Mouse (Mus musculus) heart, postnatal 25 days (tissue): Measurements from ENCODE around the gene Slc39a10. TPM values are rescaled to one million over a fixed set of nuclear protein-coding genes. Genes with fewer than 3 reads are reported as not detected.

Experiments used
- DNase-seq: peaks from one replicate; pipeline ENCODE4 v3.0.0; 2022; ENCODE audit warnings: low spot score
- intact Hi-C: fragments of 180-260 bp; cut with DNase I; formaldehyde crosslinking; loops from one replicate; pipeline ENCODE4 v1.15.1; 2025
- total RNA-seq, 2 experiments: library from RNA; stranded (reverse); gene quantifications; 2 replicates each; pipeline ENCODE4 v1.2.3; 2021

Gene Slc39a10
- 10 to 100 TPM; 11.0 to 13.2 TPM for total RNA-seq

- no peak for DNase-seq
- intact Hi-C loops, result no loop called here
Measured at GRCm38 (mm10) chr1:46892752-46893151, at the start of gene Slc39a10. Slc39a10 (minus strand) TSS chr1:46892852.

DNA sequence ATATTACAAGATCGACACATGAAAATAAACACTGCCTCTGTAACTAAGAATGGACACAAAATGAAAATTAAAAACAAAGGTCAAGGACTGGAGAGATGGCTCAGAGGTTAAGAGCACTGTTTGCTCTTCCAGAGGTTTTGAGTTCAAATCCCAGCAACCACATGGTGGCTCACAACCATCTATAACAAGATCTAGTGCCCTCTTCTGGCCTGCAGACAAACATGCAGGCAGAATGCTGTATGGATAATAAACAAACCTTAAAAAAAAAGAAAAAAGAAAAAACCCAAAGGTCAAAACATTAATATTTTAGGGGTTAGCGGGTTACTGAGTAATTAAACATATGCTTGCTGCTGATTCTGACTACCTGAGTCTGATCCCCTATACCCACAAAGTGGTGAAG, 46.6 kb upstream of the Slc39a10 start:
- intact Hi-C loops, result no loop called here
- no peak for DNase-seq

DNA sequence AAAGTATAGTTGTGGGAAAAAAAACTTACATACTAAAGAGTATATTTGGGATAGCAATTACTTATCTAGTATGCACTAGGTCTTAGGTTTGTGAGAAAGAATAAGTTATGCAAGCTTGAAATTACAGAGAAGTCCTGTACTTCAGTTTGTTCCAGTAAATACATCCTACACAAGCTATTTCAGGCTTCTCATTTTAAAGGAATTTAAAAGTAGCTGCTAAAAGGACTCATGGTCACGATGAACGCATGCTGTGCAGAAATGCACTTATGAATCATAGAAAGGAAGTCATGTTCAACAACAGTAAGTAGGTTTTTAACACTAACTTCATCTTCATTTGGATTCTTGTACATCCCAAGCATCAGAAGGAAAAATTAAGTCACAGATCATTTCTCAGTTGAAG, 45.0 kb upstream of the Slc39a10 start:
- intact Hi-C loops, result no loop called here
- no peak for DNase-seq

DNA sequence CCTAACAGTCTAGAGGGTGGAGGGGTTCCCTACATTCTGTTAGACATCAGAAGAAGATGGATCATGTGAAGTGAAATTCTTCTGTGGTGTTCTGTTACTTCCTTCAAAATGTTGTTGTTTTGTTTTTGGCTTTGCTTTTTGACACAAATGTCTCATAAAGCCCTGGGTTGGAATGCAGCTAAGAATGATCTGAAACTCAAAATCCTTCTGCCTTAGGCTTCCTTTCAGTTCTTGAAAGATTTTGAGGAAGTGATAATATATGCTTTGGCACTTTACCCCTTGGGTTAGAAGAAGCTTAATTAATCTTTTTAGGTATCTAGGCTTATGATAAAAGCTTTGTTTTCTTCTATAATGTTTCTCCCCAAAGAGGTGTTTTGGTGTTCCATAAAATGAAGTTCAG, 34.5 kb upstream of the Slc39a10 start:
- intact Hi-C loops, result no loop called here
- DNase-seq, result no peak

DNA sequence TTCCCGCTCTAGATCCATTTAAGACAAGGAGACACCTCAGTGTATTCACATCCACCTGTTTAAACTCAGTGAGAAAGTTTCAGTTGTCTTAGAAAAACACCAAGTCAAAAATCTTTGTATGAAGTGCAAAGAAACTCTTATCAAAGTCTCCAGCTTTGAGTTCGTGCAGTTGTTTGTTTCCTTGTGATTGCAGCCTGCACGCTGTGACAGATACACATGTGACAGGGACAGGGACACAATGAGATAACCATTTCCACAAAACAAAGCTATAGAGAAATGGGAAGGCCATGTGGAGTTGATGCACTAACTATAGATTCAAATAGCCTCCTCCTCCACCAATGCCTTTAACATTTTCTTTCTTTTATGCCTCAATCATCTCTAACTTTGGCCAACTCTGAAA, 33.6 kb upstream of the Slc39a10 start:
- intact Hi-C loops, result no loop called here
- DNase-seq, result no peak

DNA sequence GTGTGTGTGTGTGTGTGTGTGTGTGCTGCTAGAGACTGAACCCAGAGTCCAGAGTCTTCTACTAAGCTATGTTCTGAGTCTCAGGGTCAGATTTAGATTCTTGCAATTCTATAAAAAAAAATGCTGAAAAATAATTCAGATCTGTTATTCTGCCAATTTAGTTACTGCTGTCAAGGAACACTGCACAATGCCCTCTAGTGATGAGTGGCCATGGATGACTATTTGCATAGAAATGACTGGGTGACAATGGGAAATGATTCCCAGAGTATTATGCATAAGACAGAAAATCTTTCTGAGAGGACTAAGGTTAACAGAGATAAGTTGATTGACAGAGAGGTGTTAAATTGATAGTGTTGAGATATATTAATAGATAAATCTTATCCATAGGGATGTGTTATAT, 32.3 kb upstream of the Slc39a10 start:
- DNase-seq, result no peak
- intact Hi-C loops, result no loop called here

DNA sequence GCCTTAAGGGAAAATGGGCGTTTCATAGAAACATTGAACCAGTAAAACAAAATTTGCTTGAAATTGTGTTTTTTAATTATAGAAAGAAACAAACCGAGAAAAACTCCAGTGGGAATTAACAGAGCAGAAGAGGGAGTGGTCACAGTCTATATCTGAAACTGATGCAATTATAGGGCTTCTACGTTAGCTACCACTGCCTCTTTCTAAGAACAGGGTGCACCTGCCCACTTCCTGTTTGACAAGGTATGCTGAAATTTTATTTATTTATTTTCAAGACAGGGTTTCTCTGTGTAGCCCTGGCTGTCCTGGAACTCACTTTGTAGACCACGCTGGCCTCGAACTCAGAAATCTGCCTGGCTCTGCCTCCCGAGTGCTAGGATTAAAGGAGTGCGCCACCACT, 30.3 kb upstream of the Slc39a10 start:
- intact Hi-C loops, result no loop called here
- no peak for DNase-seq

DNA sequence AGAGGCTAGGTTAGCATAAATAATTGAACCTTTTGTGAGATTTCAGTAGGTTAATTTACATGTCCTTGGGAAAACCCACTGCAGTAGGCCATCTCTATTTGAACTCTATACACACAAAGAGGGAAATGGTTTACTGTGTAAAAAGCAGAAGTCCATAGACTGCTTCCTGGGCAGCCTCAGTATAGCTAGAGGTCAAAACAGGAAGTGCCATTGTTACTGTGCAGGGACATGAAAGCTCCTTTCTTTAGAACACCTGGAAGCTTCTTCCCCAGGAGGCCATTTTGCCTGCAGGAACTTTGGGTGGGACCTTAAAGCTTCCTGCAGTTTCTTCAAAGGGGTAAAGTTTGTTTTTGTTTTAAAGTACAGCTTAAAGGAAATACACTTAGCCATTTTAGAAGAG, 29.0 kb upstream of the Slc39a10 start:
- DNase-seq, result no peak
- intact Hi-C loops, result no loop called here

DNA sequence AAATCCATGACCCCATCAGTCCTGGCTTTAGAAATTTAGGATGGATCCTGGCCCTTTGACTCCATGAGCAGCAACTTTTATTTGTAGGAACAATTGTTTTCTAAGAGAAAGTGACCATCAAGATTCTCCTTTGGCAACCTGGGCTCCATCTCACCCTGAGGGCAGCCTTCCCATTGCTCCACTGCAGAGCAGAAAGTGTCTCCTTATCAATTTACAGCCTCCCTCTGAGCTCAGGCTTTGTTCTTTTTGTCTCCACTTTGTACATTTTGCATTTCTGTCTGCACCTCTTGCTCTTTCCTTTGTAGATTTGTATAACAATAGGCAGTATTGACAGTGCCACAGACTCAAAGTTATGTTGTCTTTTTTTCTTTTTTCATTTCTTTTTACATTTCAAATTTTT, 23.6 kb upstream of the Slc39a10 start:
- intact Hi-C loops, result no loop called here
- DNase-seq, result no peak

GRCm38 (mm10) chr1:46914349-46914748, 21.7 kb upstream of the Slc39a10 start:
- intact Hi-C loops, result no loop called here
- DNase-seq, result no peak

- DNase-seq, result no peak
- intact Hi-C loops, result no loop called here
Measured at GRCm38 (mm10) chr1:46912506-46913156, 20.0 kb upstream of the Slc39a10 start.

GRCm38 (mm10) chr1:46910154-46910553, 17.5 kb upstream of the Slc39a10 start:
- intact Hi-C loops, result no loop called here

DNA sequence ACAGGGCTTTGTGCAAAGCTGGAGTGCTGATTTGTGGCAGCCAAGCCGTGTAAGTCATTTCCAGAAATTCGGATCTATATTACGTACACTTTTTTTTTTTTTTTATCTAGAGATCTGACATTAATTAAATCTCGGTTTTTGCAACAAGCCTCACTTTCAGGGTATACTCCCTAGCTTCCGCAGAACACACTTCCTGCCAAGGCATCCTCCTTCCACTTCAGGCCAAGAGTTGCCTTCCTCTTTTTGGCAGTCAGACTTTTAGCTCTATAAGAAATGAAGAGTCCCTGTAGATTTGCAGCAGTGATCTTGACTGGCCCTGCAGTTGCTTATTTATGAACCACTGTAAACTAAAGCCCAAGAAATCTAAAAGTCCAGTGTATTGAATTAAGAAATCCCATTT, 13.1 kb upstream of the Slc39a10 start:
- no peak for DNase-seq
- intact Hi-C loops, result loop anchor here (5.0 kb wide), 1 partner anchor 53 kb away; no protein-coding TSS in a partner anchor

More at GRCm38 (mm10) chr1:46910154-46910553, 17.5 kb upstream of the Slc39a10 start:
- no peak for DNase-seq

DNA sequence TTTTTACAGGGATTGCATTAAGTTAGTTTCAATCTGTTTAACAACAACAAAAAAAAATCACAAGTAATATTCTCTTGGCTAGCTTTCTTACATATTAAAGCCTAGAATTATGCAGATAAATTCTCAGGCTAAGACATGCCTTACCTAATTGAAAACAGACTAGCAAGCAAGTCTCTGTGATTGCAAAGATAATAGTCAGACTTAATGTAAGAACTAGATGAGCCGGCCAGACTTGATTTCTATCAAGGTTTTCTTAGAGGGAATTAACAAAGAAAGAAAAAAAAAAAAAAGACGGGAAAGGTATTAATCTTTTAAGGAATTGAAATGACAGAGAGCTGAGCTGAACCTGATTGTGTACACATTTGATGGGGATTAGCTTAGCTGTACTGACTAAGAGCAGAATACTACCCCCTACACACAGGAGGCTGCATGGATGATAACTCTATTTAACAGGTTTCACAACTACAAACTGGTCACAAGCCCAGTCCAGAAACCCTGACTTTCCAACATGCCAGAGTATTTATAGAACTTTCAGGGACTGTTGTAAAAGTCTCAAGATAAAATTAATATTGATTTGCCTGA, 9.5 kb upstream of the Slc39a10 start:
- no peak for DNase-seq
- intact Hi-C loops, result no loop called here

- DNase-seq, result no peak
- intact Hi-C loops, result no loop called here
Measured at GRCm38 (mm10) chr1:46894281-46894842, 1.7 kb upstream of the Slc39a10 start.

DNA sequence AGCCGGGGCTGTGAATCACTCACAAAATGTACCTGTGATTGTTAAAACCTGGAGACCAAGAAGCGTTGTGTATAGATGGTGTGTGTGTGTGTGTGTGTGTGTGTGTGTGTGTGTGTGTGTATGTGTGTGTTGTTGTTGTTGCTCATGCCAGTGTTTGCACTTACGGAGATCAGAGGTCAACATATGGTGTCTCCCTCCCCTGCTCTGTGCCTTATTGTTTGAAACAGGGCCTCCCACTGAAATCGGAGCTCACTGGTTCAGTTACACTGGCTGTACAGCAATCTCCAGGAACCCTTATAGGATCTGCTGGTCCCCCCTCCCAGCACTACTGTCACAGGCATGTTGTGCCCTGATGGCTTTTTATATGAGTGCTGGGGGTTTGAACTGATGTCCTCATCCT, 3.9 kb downstream of the Slc39a10 start:
- no peak for DNase-seq
- intact Hi-C loops, result no loop called here

- DNase-seq, result no peak
- intact Hi-C loops, result no loop called here
Measured at GRCm38 (mm10) chr1:46888324-46888723, 4.3 kb downstream of the Slc39a10 start.

GRCm38 (mm10) chr1:46887908-46888307, 4.7 kb downstream of the Slc39a10 start:
- intact Hi-C loops, result no loop called here
- DNase-seq, result no peak

DNA sequence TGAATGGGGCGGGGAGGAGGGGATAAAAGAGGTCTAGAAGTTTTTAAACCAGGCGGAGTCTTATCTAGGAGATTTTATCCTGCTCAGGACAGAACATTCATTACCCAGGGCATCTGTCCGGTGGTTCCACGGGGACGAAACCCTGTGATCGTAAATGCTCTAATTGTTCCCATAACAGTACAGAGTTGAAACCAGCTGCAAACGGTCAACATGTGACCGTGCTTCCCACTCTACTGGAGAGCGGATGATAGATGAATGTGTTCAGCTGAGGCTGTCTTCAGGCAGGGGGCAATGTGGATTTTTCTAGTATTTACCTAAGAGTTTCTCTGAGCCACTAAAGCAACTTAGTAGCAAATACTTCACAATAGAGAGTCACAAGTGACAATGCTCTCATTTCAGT, 6.6 kb downstream of the Slc39a10 start:
- no peak for DNase-seq
- intact Hi-C loops, result no loop called here

DNA sequence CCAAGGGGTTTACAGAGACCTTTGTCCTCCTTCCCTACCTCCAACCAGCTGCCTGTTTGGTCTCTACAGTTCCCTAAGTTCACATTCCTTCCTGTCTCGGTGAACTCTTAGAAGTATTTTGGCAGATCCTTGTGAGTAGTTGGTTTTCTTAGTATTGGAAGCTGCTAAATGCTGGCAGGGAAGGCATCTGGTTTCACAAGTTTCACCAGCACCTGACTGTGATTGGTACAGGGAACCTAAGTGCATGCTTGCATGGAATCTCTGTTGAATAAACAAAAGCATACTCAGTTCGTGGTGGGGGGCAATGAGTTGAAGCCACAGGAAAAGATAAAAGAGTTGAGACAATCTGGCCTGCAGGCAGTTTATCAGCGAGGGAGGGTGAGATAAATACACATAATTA, 7.4 kb downstream of the Slc39a10 start:
- DNase-seq, result no peak
- intact Hi-C loops, result no loop called here

DNA sequence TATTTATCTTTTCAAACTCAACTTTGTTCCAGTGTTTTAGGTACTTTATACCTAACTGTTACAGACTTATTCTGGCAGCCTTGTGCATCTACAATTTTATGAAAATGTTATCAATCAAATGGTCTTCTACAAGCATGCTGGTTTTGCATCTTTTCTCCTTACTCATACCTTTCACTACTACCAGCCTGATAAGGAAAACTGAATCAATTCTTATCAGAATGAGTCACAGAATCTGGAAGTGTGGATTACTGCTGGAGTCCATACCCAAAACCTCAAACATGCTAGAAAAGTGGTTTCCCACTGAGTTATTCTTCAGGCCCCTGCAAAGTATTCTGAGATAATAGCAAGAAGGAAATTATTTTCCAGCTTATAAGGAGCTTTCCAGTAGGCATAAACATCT, 12.7 kb downstream of the Slc39a10 start:
- DNase-seq, result no peak
- intact Hi-C loops, result no loop called here

DNA sequence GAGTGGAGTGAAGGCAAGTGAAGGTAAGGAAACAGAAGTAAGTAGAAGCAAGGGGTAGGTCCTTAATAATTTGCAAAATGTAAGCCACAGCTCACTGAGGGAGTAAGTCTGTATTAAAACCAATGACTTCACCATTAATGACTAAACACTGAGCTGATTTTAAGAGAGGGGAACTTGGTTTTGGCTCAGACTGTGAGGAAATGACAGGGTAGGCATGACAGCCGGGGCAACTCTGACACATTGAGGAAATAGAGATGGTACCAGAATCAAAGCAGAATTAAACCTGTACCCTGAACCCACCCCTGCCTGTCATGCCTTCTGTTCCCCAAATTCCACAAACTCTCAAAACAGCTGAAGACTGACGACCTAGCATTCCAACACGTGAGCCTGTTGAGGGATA, 18.9 kb downstream of the Slc39a10 start:
- DNase-seq, result no peak
- intact Hi-C loops, result no loop called here
